Mouse (Mus musculus) lung, embryonic 15.5 days (tissue): ENCODE data around the gene Ttc23l. TPM values are rescaled to one million over a fixed set of nuclear protein-coding genes. Genes with fewer than 3 reads are reported as not detected.

Experiments
- ATAC-seq: fragments of 200-750 bp; cut with Nextera tagmentation; 2 replicates; pipeline ENCODE4 v1.8.0; 2017; ENCODE audit warnings: moderate number of reproducible peaks, borderline replicate concordance; ENCODE audit not compliant: low FRiP score, low TSS enrichment; ENCODE audit errors: extremely low read depth
- H3K27ac ChIP-seq: fragments of 300-500 bp; sonication (generic); 2 replicates; pipeline ENCODE4 v1.5.1; 2015; ENCODE audit warnings: moderate library complexity, mild to moderate bottlenecking, inconsistent platforms
- H3K27me3 ChIP-seq: fragments of 300-500 bp; sonication (generic); 2 replicates; pipeline ENCODE4 v1.6.1; 2015; ENCODE audit warnings: inconsistent platforms
- H3K36me3 ChIP-seq: fragments of 300-500 bp; sonication (generic); 2 replicates; pipeline ENCODE4 v1.6.1; 2015; ENCODE audit warnings: inconsistent platforms
- H3K4me1 ChIP-seq: fragments of 300-500 bp; sonication (generic); 2 replicates; pipeline ENCODE4 v1.6.1; 2015; ENCODE audit warnings: inconsistent platforms
- H3K4me2 ChIP-seq: fragments of 300-500 bp; sonication (generic); 2 replicates; pipeline ENCODE4 v1.6.1; 2015; ENCODE audit warnings: inconsistent platforms, mild to moderate bottlenecking, moderate library complexity
- H3K4me3 ChIP-seq: fragments of 300-500 bp; sonication (generic); 2 replicates; pipeline ENCODE4 v1.5.1; 2015; ENCODE audit warnings: mild to moderate bottlenecking, inconsistent platforms
- H3K9ac ChIP-seq: fragments of 300-500 bp; sonication (generic); 2 replicates; pipeline ENCODE4 v1.6.1; 2015; ENCODE audit warnings: inconsistent platforms
- H3K9me3 ChIP-seq: fragments of 300-500 bp; sonication (generic); 2 replicates; pipeline ENCODE4 v1.6.1; 2016; ENCODE audit warnings: inconsistent platforms
- WGBS: fragments of 180-500 bp; shearing (Covaris S2); methylation state at CpG from one replicate; pipeline ENCODE4 v1.1.7; 2015; 5-methylcytosine and 5-hydroxymethylcytosine counted together
- polyA plus RNA-seq: library from polyadenylated mRNA; unstranded; fragments of >200 nt; fragmentation: Nextera tagmentation; extraction: Ambion mirVana; gene quantifications from 2 replicates; pipeline ENCODE4 v1.2.1, GENCODE M21; 2015

The Ttc23l gene
- polyA plus RNA-seq, result not detected in 2 replicates

- Histone ChIP-seq H3K27ac (no peak within 1 kb of the TSS), H3K9ac (no peak within 1 kb of the TSS), H3K27me3 (no peaks in the 10 kb centered on the region), H3K4me2 (no peak within 1 kb of the TSS), H3K4me3 (no peak within 1 kb of the TSS), H3K9me3 (no peaks in the 10 kb centered on the region), H3K36me3 (no peaks in the 10 kb centered on the region), H3K4me1 (no peaks in the 10 kb centered on the region)
- ATAC-seq, result no peak
- WGBS, result 84% methylated on average over 13 of the region's 13 CpGs
Observed at GRCm38 (mm10) chr15:10558465-10558864, at the start of gene Ttc23l. Ttc23l (minus strand) TSS chr15:10558668.

- H3K4me2 ChIP-seq, result peak overlapping the region; percentile 27
- ATAC-seq, result peak; percentile 49; the same call in 1 of the 2 replicates
- H3K27ac ChIP-seq, result peak overlapping the region; percentile 44
- no peak overlapping the region for H3K4me3 ChIP-seq
- peaks cover 41% of the 10 kb centered on the region for H3K4me1 ChIP-seq
- no peak overlapping the region for H3K9ac ChIP-seq
- H3K27me3 ChIP-seq, result no peaks in the 10 kb centered on the region
- H3K36me3 ChIP-seq, result peaks cover 12% of the 10 kb centered on the region
- 33% methylated on average over 7 of the region's 7 CpGs for WGBS
- no peaks in the 10 kb centered on the region for H3K9me3 ChIP-seq
Observed at GRCm38 (mm10) chr15:10599413-10599812, 40.9 kb upstream of the Ttc23l start.

GRCm38 (mm10) chr15:10598259-10599225 lies 40.1 kb upstream of the Ttc23l start:
- Histone ChIP-seq H3K27me3 (no peaks in the 10 kb centered on the region), H3K9me3 (no peaks in the 10 kb centered on the region), H3K27ac (peak overlapping the region; percentile 44), H3K9ac (no peak overlapping the region), H3K4me3 (no peak overlapping the region), H3K4me2 (peak overlapping the region; percentile 27; the same call in 1 of the 2 replicates), H3K36me3 (peaks cover 4% of the 10 kb centered on the region; the same call in 1 of the 2 replicates), H3K4me1 (peaks cover 41% of the 10 kb centered on the region)
- ATAC-seq, result peak; percentile 84
- WGBS, result 27% methylated on average over 16 of the region's 16 CpGs

GRCm38 (mm10) chr15:10596871-10597270 lies 38.4 kb upstream of the Ttc23l start:
- 80% methylated on average over 9 of the region's 9 CpGs for WGBS
- Histone ChIP-seq H3K4me2 (no peak overlapping the region), H3K9ac (no peak overlapping the region), H3K9me3 (no peaks in the 10 kb centered on the region), H3K4me1 (peaks cover 33% of the 10 kb centered on the region), H3K27ac (no peak overlapping the region), H3K27me3 (no peaks in the 10 kb centered on the region), H3K4me3 (no peak overlapping the region), H3K36me3 (peaks cover 13% of the 10 kb centered on the region; the same call in 1 of the 2 replicates)
- ATAC-seq, result no peak

- no peak overlapping the region for H3K9ac ChIP-seq
- H3K4me2 ChIP-seq, result no peak overlapping the region
- H3K4me1 ChIP-seq, result peaks cover 30% of the 10 kb centered on the region
- H3K4me3 ChIP-seq, result no peak overlapping the region
- H3K27ac ChIP-seq, result no peak overlapping the region
- no peak for ATAC-seq
- H3K36me3 ChIP-seq, result peaks cover 13% of the 10 kb centered on the region; the same call in 1 of the 2 replicates
- WGBS, result 66% methylated on average over 6 of the region's 6 CpGs
- no peaks in the 10 kb centered on the region for H3K27me3 ChIP-seq
- no peaks in the 10 kb centered on the region for H3K9me3 ChIP-seq
Observed at GRCm38 (mm10) chr15:10595408-10595807, 36.9 kb upstream of the Ttc23l start.

- Histone ChIP-seq H3K36me3 (peaks cover 13% of the 10 kb centered on the region; the same call in 1 of the 2 replicates), H3K4me2 (no peak overlapping the region), H3K9ac (no peak overlapping the region), H3K9me3 (no peaks in the 10 kb centered on the region), H3K4me3 (no peak overlapping the region), H3K27ac (no peak overlapping the region), H3K27me3 (no peaks in the 10 kb centered on the region), H3K4me1 (peaks cover 25% of the 10 kb centered on the region)
- WGBS, result 86% methylated on average over 10 of the region's 10 CpGs
- ATAC-seq, result no peak
Observed at GRCm38 (mm10) chr15:10594910-10595309, 36.4 kb upstream of the Ttc23l start.

GRCm38 (mm10) chr15:10593094-10593493 lies 34.6 kb upstream of the Ttc23l start:
- no peak overlapping the region for H3K4me2 ChIP-seq
- H3K27me3 ChIP-seq, result no peaks in the 10 kb centered on the region
- WGBS, result 69% methylated on average over 6 of the region's 6 CpGs
- H3K9me3 ChIP-seq, result no peaks in the 10 kb centered on the region
- H3K4me1 ChIP-seq, result peaks cover 8% of the 10 kb centered on the region
- H3K27ac ChIP-seq, result no peak overlapping the region
- H3K9ac ChIP-seq, result no peak overlapping the region
- peaks cover 18% of the 10 kb centered on the region; the same call in 1 of the 2 replicates for H3K36me3 ChIP-seq
- H3K4me3 ChIP-seq, result no peak overlapping the region
- no peak for ATAC-seq

- no peak overlapping the region for H3K4me3 ChIP-seq
- no peak for ATAC-seq
- H3K4me1 ChIP-seq, result 0 out of 2 replicates have a peak, but pooled peaks cover 2% of the 10 kb centered on the region
- H3K36me3 ChIP-seq, result peaks cover 30% of the 10 kb centered on the region; the same call in 1 of the 2 replicates
- no peak overlapping the region for H3K4me2 ChIP-seq
- no peaks in the 10 kb centered on the region for H3K27me3 ChIP-seq
- H3K27ac ChIP-seq, result no peak overlapping the region
- 77% methylated on average over 2 of the region's 2 CpGs for WGBS
- H3K9me3 ChIP-seq, result no peaks in the 10 kb centered on the region
- no peak overlapping the region for H3K9ac ChIP-seq
Observed at GRCm38 (mm10) chr15:10586565-10586964, 28.1 kb upstream of the Ttc23l start.

- Histone ChIP-seq H3K9me3 (no peaks in the 10 kb centered on the region), H3K36me3 (peaks cover 27% of the 10 kb centered on the region; the same call in 1 of the 2 replicates), H3K9ac (no peak overlapping the region), H3K27me3 (no peaks in the 10 kb centered on the region), H3K4me3 (no peak overlapping the region), H3K4me2 (no peak overlapping the region), H3K27ac (no peak overlapping the region), H3K4me1 (0 out of 2 replicates have a peak, but pooled peaks cover 2% of the 10 kb centered on the region)
- ATAC-seq, result no peak
- 77% methylated on average over 10 of the region's 10 CpGs for WGBS
Observed at GRCm38 (mm10) chr15:10584359-10585187, 26.1 kb upstream of the Ttc23l start.

GRCm38 (mm10) chr15:10583408-10583807 lies 24.9 kb upstream of the Ttc23l start:
- no peaks in the 10 kb centered on the region for H3K9me3 ChIP-seq
- no peak overlapping the region for H3K4me3 ChIP-seq
- no peaks in the 10 kb centered on the region for H3K27me3 ChIP-seq
- H3K27ac ChIP-seq, result no peak overlapping the region
- H3K4me2 ChIP-seq, result no peak overlapping the region
- H3K4me1 ChIP-seq, result 0 out of 2 replicates have a peak, but pooled peaks cover 2% of the 10 kb centered on the region
- H3K36me3 ChIP-seq, result peaks cover 29% of the 10 kb centered on the region
- 40% methylated on average over 8 of the region's 8 CpGs for WGBS
- ATAC-seq, result peak; percentile 75; the same call in 1 of the 2 replicates
- H3K9ac ChIP-seq, result no peak overlapping the region

- no peak overlapping the region for H3K27ac ChIP-seq
- peaks cover 39% of the 10 kb centered on the region for H3K36me3 ChIP-seq
- H3K9ac ChIP-seq, result no peak overlapping the region
- 81% methylated on average over 3 of the region's 3 CpGs for WGBS
- H3K9me3 ChIP-seq, result no peaks in the 10 kb centered on the region
- no peaks in the 10 kb centered on the region for H3K27me3 ChIP-seq
- H3K4me3 ChIP-seq, result no peak overlapping the region
- H3K4me1 ChIP-seq, result 0 out of 2 replicates have a peak, but pooled peaks cover 2% of the 10 kb centered on the region
- H3K4me2 ChIP-seq, result no peak overlapping the region
- ATAC-seq, result no peak
Observed at GRCm38 (mm10) chr15:10579159-10579558, 20.7 kb upstream of the Ttc23l start.
